Mouse (Mus musculus): Measurements from ENCODE around the gene Ccdc130. TPM values are rescaled to one million over a fixed set of nuclear protein-coding genes. Genes with fewer than 3 reads are reported as not detected.
"Not testable (repeated sequence)": the region's sequence is repeated elsewhere in the genome, so short reads cannot be mapped to it uniquely, and the experiment has no call there.

Gene Ccdc130
- polyA plus RNA-seq, 2 experiments, result 5.5 to 7.1 TPM

DNA sequence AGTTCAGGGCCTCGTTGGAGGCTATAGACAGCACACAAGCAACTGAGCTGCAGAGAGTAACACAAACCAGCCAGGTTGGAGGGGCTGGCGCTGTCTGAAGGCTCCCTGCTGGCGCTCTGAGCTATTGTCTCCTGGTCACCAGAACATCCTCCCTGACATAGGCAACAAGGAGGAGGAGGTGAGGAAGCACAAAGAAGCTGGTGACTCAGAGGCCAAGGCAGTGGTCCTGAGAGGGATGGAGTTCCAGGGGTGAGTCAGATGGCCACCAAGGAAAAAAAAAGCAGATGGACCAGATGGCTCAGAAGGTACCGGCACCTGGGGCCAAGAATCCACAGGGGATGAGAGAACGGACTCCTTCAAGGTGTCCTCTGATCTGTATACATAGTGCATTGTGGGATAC lies 20.9 kb upstream of the Ccdc130 start:
- no peaks in the 10 kb centered on the region for H3K27me3 ChIP-seq (ENCODE audit: control insufficient read depth, insufficient read depth, low read length)
- H3K9ac ChIP-seq (replicated peaks), result no peak overlapping the region
- no peak overlapping the region for H3K27ac ChIP-seq
- 58% methylated on average over 5 of the region's 5 CpGs for WGBS (ENCODE audit: insufficient replicate concordance)
- H3K36me3 ChIP-seq (replicated peaks; ENCODE audit: control insufficient read depth, insufficient read depth, low read depth), result no peaks in the 10 kb centered on the region
- no peak overlapping the region for H3K4me2 ChIP-seq (ENCODE audit: low read depth)
- H3K4me1 ChIP-seq (replicated peaks; ENCODE audit: control insufficient read depth in 2 of 2, insufficient read depth in 2 of 2, low read length in 1 of 2), result no peaks in the 10 kb centered on the region
- no peak for TF ChIP-seq CTCF (IDR thresholded peaks at IDR 0.05; ENCODE audit: low read depth)
- TF ChIP-seq EP300 (IDR thresholded peaks at IDR 0.05; ENCODE audit: low read depth), result no peak
- DNase-seq (ENCODE audit: low read depth in 3 of 3, low spot score in 3 of 3), result no peak
- ATAC-seq (ENCODE audit: insufficient read depth), result no peak
- no peak overlapping the region for H3K4me3 ChIP-seq (ENCODE audit: insufficient read depth in 1 of 2, low read depth in 2 of 2, low read length in 2 of 2)
- no peaks in the 10 kb centered on the region for H3K9me3 ChIP-seq (ENCODE audit: control insufficient read depth, low read length)

DNA sequence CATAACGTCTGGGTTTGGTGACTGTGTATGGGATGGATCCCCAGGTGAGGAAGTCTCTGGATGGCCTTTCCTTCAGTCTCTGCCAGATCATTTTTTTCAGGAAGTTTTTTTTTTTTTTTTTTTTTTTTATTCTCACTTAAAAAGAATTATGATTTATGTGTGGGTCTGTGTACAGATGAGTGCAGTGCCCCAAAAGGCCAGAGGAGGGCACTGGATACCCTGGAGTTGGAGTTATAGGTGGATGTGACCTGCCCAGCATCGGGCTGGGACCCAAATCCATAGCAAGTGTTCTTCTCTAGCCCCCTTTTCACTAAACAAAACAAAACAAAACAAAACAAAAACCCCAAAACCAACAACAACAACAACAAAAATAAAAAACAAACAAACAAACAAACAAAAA lies 18.7 kb upstream of the Ccdc130 start:
- Histone ChIP-seq H3K9me3 (ENCODE audit: control insufficient read depth, low read length) (no peaks in the 10 kb centered on the region), H3K9ac (replicated peaks) (no peak overlapping the region), H3K36me3 (replicated peaks; ENCODE audit: control insufficient read depth, insufficient read depth, low read depth) (no peaks in the 10 kb centered on the region), H3K27me3 (ENCODE audit: control insufficient read depth, insufficient read depth, low read length) (no peaks in the 10 kb centered on the region), H3K27ac (no peak overlapping the region), H3K4me1 (replicated peaks; ENCODE audit: control insufficient read depth in 2 of 2, insufficient read depth in 2 of 2, low read length in 1 of 2) (no peaks in the 10 kb centered on the region), H3K4me2 (ENCODE audit: low read depth) (no peak overlapping the region), H3K4me3 (ENCODE audit: insufficient read depth in 1 of 2, low read depth in 2 of 2, low read length in 2 of 2) (no peak overlapping the region)
- TF ChIP-seq EP300 (IDR thresholded peaks at IDR 0.05; ENCODE audit: low read depth), result no peak
- TF ChIP-seq CTCF (IDR thresholded peaks at IDR 0.05; ENCODE audit: low read depth), result peak; percentile 45
- 49% methylated on average over 2 of the region's 2 CpGs for WGBS (ENCODE audit: insufficient replicate concordance)
- DNase-seq (ENCODE audit: low read depth in 3 of 3, low spot score in 3 of 3) (no peak), ATAC-seq (ENCODE audit: insufficient read depth) (no peak)

- H3K4me2 ChIP-seq (ENCODE audit: low read depth); H3K9me3 ChIP-seq (ENCODE audit: control insufficient read depth, low read length); H3K36me3 ChIP-seq (replicated peaks; ENCODE audit: control insufficient read depth, insufficient read depth, low read depth); H3K27ac ChIP-seq; H3K4me1 ChIP-seq (replicated peaks; ENCODE audit: control insufficient read depth in 2 of 2, insufficient read depth in 2 of 2, low read length in 1 of 2); H3K27me3 ChIP-seq (ENCODE audit: control insufficient read depth, insufficient read depth, low read length); H3K9ac ChIP-seq (replicated peaks); H3K4me3 ChIP-seq (ENCODE audit: insufficient read depth in 1 of 2, low read depth in 2 of 2, low read length in 2 of 2); ATAC-seq (ENCODE audit: insufficient read depth): not testable (repeated sequence)
- peak in 2 of 3 experiments; percentile 13 to 17 for DNase-seq (ENCODE audit: low read depth in 3 of 3, low spot score in 3 of 3)
- peak; percentile 67 for TF ChIP-seq CTCF (IDR thresholded peaks at IDR 0.05; ENCODE audit: low read depth)
- WGBS (ENCODE audit: insufficient replicate concordance), result 16% methylated on average over 4 of the region's 5 CpGs
Measured at GRCm38 (mm10) chr8:84285665-84286064, 15.5 kb upstream of the Ccdc130 start.

DNA sequence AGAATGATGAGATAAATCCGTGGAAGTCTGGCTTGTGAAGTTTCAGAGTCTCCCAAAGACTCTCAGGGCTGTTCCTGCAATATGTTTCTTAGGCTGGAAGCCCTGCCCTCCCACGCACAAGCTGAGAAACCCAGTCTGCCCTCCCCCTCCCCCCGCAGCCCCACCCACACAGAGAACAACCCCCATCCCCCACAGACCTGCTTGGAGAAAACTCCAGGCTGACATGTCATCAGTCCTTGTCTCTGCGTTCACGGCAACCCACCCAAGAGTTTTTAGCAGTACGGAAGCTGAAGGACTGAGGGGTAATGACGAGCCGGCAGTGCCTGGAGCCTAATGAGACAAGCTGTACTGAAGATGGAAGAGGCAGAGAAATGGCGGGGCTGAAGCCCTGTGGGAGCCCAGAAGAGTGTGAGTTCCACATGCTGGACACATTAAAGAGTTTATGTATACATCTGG lies 14.5 kb upstream of the Ccdc130 start:
- 33% methylated on average over 9 of the region's 9 CpGs for WGBS (ENCODE audit: insufficient replicate concordance)
- Histone ChIP-seq H3K36me3 (replicated peaks; ENCODE audit: control insufficient read depth, insufficient read depth, low read depth) (no peaks in the 10 kb centered on the region), H3K27me3 (ENCODE audit: control insufficient read depth, insufficient read depth, low read length) (no peaks in the 10 kb centered on the region), H3K4me1 (replicated peaks; ENCODE audit: control insufficient read depth in 2 of 2, insufficient read depth in 2 of 2, low read length in 1 of 2) (no peaks in the 10 kb centered on the region), H3K9me3 (ENCODE audit: control insufficient read depth, low read length) (no peaks in the 10 kb centered on the region), H3K4me3 (ENCODE audit: insufficient read depth in 1 of 2, low read depth in 2 of 2, low read length in 2 of 2) (no peak overlapping the region), H3K4me2 (ENCODE audit: low read depth) (no peak overlapping the region), H3K9ac (replicated peaks) (no peak overlapping the region), H3K27ac (no peak overlapping the region)
- DNase-seq (ENCODE audit: low read depth in 3 of 3, low spot score in 3 of 3), result no peak
- no peak for ATAC-seq (ENCODE audit: insufficient read depth)
- TF ChIP-seq CTCF (IDR thresholded peaks at IDR 0.05; ENCODE audit: low read depth) (no peak), EP300 (IDR thresholded peaks at IDR 0.05; ENCODE audit: low read depth) (no peak)

DNA sequence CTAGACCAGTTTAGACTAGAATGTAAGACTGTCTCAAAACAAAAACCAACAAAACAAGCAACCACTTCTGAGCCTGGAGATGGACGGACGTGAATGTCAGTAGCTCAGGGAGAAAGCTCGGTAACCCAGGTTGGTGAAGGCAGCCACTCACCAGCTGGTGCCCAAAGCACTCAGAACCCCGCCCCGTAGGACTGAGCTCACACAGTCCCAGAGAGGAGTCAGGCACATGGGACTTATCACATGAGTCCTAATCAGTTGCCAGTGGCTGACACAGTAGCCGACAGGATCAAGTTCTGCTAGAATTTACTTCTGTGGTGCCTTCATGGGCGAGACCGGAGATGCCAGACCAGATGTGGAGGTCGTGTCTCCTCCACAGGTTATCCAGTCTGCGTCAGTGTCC lies 10.6 kb upstream of the Ccdc130 start:
- 42% methylated on average over 10 of the region's 10 CpGs for WGBS (ENCODE audit: insufficient replicate concordance)
- H3K4me1 ChIP-seq (replicated peaks; ENCODE audit: control insufficient read depth in 2 of 2, insufficient read depth in 2 of 2, low read length in 1 of 2), result peaks cover 0 to 3% of the 10 kb centered on the region in 2 experiments; a peak in 1 of 4 replicates
- no peaks in the 10 kb centered on the region for H3K36me3 ChIP-seq (replicated peaks; ENCODE audit: control insufficient read depth, insufficient read depth, low read depth)
- H3K27me3 ChIP-seq (ENCODE audit: control insufficient read depth, insufficient read depth, low read length), result no peaks in the 10 kb centered on the region
- H3K4me3 ChIP-seq (ENCODE audit: insufficient read depth in 1 of 2, low read depth in 2 of 2, low read length in 2 of 2), result no peak overlapping the region
- no peak overlapping the region for H3K4me2 ChIP-seq (ENCODE audit: low read depth)
- TF ChIP-seq CTCF (IDR thresholded peaks at IDR 0.05; ENCODE audit: low read depth), result no peak
- TF ChIP-seq EP300 (IDR thresholded peaks at IDR 0.05; ENCODE audit: low read depth), result no peak
- no peak for ATAC-seq (ENCODE audit: insufficient read depth)
- H3K27ac ChIP-seq, result no peak overlapping the region
- H3K9ac ChIP-seq (replicated peaks), result no peak overlapping the region
- H3K9me3 ChIP-seq (ENCODE audit: control insufficient read depth, low read length), result no peaks in the 10 kb centered on the region
- DNase-seq (ENCODE audit: low read depth in 3 of 3, low spot score in 3 of 3), result no peak
